In the genomic region with DNA sequence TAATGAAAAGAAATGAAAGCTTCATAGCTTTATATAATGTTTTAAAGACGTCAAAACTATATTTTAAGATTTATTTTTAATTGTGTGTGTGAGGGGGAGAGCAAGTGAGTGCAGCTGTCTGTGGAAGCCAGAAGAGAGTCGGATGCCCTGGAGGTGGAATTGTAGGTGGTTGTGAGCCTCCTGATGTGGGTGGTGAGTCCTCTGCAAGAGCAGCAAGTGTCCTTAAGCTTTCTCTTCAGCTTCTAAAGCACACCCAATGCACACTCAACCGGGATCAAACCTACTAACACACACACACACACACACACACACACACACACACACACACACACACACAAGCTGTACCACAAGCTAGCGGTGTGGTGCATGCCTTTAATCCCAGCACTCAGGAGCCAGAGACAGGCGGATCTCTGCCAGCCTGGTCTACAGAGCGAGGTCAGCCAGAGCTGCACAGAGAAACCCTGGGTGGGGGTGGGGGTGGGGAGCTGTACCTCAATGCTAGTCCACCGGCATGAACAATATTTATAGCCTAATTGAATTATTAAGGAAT, we compare ENCODE assay signal across 9 mouse cellular contexts.
DNase-seq lines count a peak whose midpoint lies in the region; ATAC-seq lines count a peak whose summit lies in the region.
"Had no signal": no experiment of that assay in that cellular context is flagged by ENCODE, and none has a peak within 500 bp of the region (broad histone marks: within the 10 kb centered on the region; RNA-seq: fewer than 3 reads in every experiment).

No protein-coding gene starts in this region.

- 0 out of 2 replicates have a peak, but pooled peaks have one; percentile 52 for ATAC-seq in kidney, embryonic 15.5 days (replicated peaks; ENCODE audit: low FRiP score)
- ATAC-seq in forebrain, embryonic 11.5 days (replicated peaks; ENCODE audit: low FRiP score): no peak

- no peak overlapping the region for H3K4me2 ChIP-seq in kidney, embryonic 15.5 days
- H3K4me2 ChIP-seq in forebrain, embryonic 11.5 days (ENCODE audit: low read depth, low read length, severe bottlenecking): no peak overlapping the region

- no peaks in the 10 kb centered on the region for H3K27me3 ChIP-seq in kidney, embryonic 15.5 days
- no peaks in the 10 kb centered on the region for H3K27me3 ChIP-seq in forebrain, embryonic 11.5 days (ENCODE audit: control insufficient read depth, insufficient read depth, low read length)
- H3K27me3 ChIP-seq: megakaryocyte, embryonic 14.5 days had no signal

- H3K4me1 ChIP-seq in kidney, embryonic 15.5 days: peaks cover 30% of the 10 kb centered on the region
- H3K4me1 ChIP-seq in forebrain, embryonic 11.5 days (replicated peaks; ENCODE audit: control insufficient read depth, insufficient read depth, low read length): peaks cover 7% of the 10 kb centered on the region; the same call in 1 of the 2 replicates

- DNase-seq in kidney, postnatal 10 days: no peak
- peak; percentile 56 for DNase-seq in brain, adult 2 months (ENCODE audit: low read depth, low spot score)
- DNase-seq in forebrain, embryonic 11.5 days (ENCODE audit: low spot score): peak; percentile 61
- no peak for DNase-seq in spleen, adult 18-20 months
- DNase-seq in c-Kit-positive CD71-positive TER-119-positive erythroid progenitor cells, embryonic 14.5 days (ENCODE audit: low spot score): no peak
- DNase-seq in cerebellum, postnatal 25 days: no peak

- no peak overlapping the region for H3K9ac ChIP-seq in kidney, embryonic 15.5 days
- H3K9ac ChIP-seq in forebrain, embryonic 11.5 days (ENCODE audit: low read length): no peak overlapping the region

- no peaks in the 10 kb centered on the region for H3K9me3 ChIP-seq in kidney, embryonic 15.5 days (replicated peaks)
- H3K9me3 ChIP-seq in forebrain, embryonic 11.5 days (ENCODE audit: control insufficient read depth, low read length): no peaks in the 10 kb centered on the region; the same call in 1 of the 2 replicates
- H3K9me3 ChIP-seq: megakaryocyte, embryonic 14.5 days had no signal

- peak overlapping the region; percentile 95 for H3K27ac ChIP-seq in kidney, embryonic 15.5 days
- peak overlapping the region; percentile 88 for H3K27ac ChIP-seq in forebrain, embryonic 11.5 days (ENCODE audit: low read depth, low read length)
- H3K27ac ChIP-seq in macrophage: peak overlapping the region; percentile 90

- WGBS in kidney, embryonic 15.5 days: 66% methylated on average over 7 of the region's 7 CpGs
- WGBS in forebrain, embryonic 11.5 days: 44% methylated on average over 7 of the region's 7 CpGs
- WGBS in macrophage (ENCODE audit: missing documents): 87% methylated on average over 5 of the region's 7 CpGs

- H3K36me3 ChIP-seq in kidney, embryonic 15.5 days: peaks cover 20% of the 10 kb centered on the region
- no peaks in the 10 kb centered on the region for H3K36me3 ChIP-seq in forebrain, embryonic 11.5 days (ENCODE audit: control insufficient read depth, insufficient read depth, low read length)
- peaks cover 12% of the 10 kb centered on the region; the same call in 1 of the 2 replicates for H3K36me3 ChIP-seq in macrophage (ENCODE audit: inconsistent target)

- H3K4me3 ChIP-seq in kidney, embryonic 15.5 days (replicated peaks): no peak overlapping the region
- H3K4me3 ChIP-seq in forebrain, embryonic 11.5 days (ENCODE audit: low read depth, low read length): no peak overlapping the region
- H3K4me3 ChIP-seq in macrophage (ENCODE audit: inconsistent target): no peak overlapping the region
- H3K4me3 ChIP-seq: megakaryocyte, embryonic 14.5 days had no signal

- H3K79me2 ChIP-seq in macrophage (ENCODE audit: inconsistent target): peaks cover 78% of the 10 kb centered on the region

Comparison
In these comparisons a context has a peak if more than half of its experiments do, and no peak if none do; other contexts are left out.
1. DNase-seq: peak in brain, adult 2 months (single experiment) and forebrain, embryonic 11.5 days (single experiment); none in kidney, postnatal 10 days (single experiment), spleen, adult 18-20 months (0 of 2), c-Kit-positive CD71-positive TER-119-positive erythroid progenitor cells, embryonic 14.5 days (single experiment) and cerebellum, postnatal 25 days (0 of 2).
2. Peak in every context shown above with its lines, with median percentiles within 50 percentile points of each other: H3K27ac ChIP-seq.